Mouse (Mus musculus) heart, postnatal 0 days (tissue): ENCODE data around the gene Fmo1. TPM values are rescaled to one million over a fixed set of nuclear protein-coding genes. Genes with fewer than 3 reads are reported as not detected.

Experiments
- ATAC-seq: fragments of 200-750 bp; cut with Nextera tagmentation; 2 replicates; pipeline ENCODE4 v1.8.0; 2017; ENCODE audit warnings: low read depth, moderate number of reproducible peaks, moderate library complexity; ENCODE audit not compliant: insufficient read depth
- DNase-seq: peaks from one replicate; pipeline ENCODE4 v3.0.0-alpha.2; 2016; ENCODE audit warnings: low spot score
- H3K27ac ChIP-seq: fragments of 300-500 bp; sonication (generic); 2 replicates; pipeline ENCODE4 v1.5.1; 2014; ENCODE audit warnings: low read depth, mild to moderate bottlenecking
- H3K27me3 ChIP-seq: fragments of 300-500 bp; sonication (generic); 2 replicates; pipeline ENCODE4 v1.6.1; 2014; ENCODE audit warnings: low read length, mixed read lengths; ENCODE audit not compliant: control insufficient read depth, insufficient read depth
- H3K36me3 ChIP-seq: fragments of 300-500 bp; sonication (generic); replicated peaks from 2 replicates; pipeline ENCODE4 v1.6.1; 2014; ENCODE audit warnings: low read length, mixed read lengths; ENCODE audit not compliant: control insufficient read depth, insufficient read depth
- H3K4me1 ChIP-seq: fragments of 300-500 bp; sonication (generic); 2 replicates; pipeline ENCODE4 v1.6.1; 2014; ENCODE audit warnings: antibody characterized with exemption; ENCODE audit not compliant: control insufficient read depth, insufficient read depth
- H3K4me2 ChIP-seq: fragments of 300-500 bp; sonication (generic); 2 replicates; pipeline ENCODE4 v1.6.1; 2014; ENCODE audit warnings: low read depth, mild to moderate bottlenecking, low read length, moderate library complexity
- H3K4me3 ChIP-seq: fragments of 300-500 bp; sonication (generic); 2 replicates; pipeline ENCODE4 v1.5.1; 2014; ENCODE audit warnings: low read depth, low read length
- H3K9ac ChIP-seq: fragments of 300-500 bp; sonication (generic); replicated peaks from 2 replicates; pipeline ENCODE4 v1.6.1; 2014; ENCODE audit warnings: low read depth, low read length, mixed read lengths
- H3K9me3 ChIP-seq: fragments of 300-500 bp; sonication (generic); replicated peaks from 2 replicates; pipeline ENCODE4 v1.6.1; 2016; ENCODE audit warnings: low read length; ENCODE audit not compliant: control insufficient read depth
- CTCF ChIP-seq: IDR thresholded peaks from 2 replicates; pipeline ENCODE4 v1.5.1; 2016; ENCODE audit warnings: antibody characterized with exemption, control low read depth, low read depth
- EP300 ChIP-seq: IDR thresholded peaks from 2 replicates; pipeline ENCODE4 v1.6.1; 2016; ENCODE audit warnings: antibody characterized with exemption, low read depth
- WGBS: fragments of 180-500 bp; shearing (Covaris S2); extraction: QIAGEN DNeasy Blood & Tissue Kit; methylation state at CpG from one replicate; pipeline ENCODE4 v1.1.7; 2014; 5-methylcytosine and 5-hydroxymethylcytosine counted together
- polyA plus RNA-seq: library from polyadenylated mRNA; unstranded; fragments of >200 nt; fragmentation: Nextera tagmentation; extraction: Ambion mirVana; gene quantifications from 2 replicates; pipeline ENCODE4 v1.2.1, GENCODE M21; 2015
- total RNA-seq: library from RNA; depleted of rRNA; stranded (reverse); fragments of >200 nt; gene quantifications from 2 replicates; pipeline ENCODE4 v1.2.3, GENCODE M21; 2014; ENCODE audit warnings: low replicate concordance; rRNA removed

The Fmo1 gene
- 18.6 and 37.3 TPM in 2 replicates for total RNA-seq
- polyA plus RNA-seq = 12.8 and 17.0 TPM in 2 replicates

DNA sequence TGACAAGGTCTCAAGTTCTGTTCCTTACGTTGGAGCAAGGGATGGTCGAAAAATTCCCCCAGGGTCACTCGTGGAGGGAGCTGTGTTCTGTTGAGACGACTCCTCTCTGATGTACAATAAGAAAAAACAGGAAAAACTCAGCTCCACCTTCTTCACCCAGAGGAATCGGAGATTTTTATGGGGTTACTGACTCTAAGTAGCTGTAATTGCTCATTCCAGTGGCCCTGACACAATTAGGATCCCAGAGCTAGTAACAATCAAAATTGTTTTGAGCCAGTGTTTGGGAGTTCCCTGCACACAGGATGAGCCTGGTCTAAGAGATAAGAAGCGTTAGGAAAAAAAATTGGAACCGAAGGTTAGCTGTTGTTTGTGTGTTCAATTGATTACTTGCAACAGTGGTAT, at the start of gene Fmo1:
TSS of gene Fmo1 (minus strand) at position 331 of the 402 bp plus-strand sequence.
- Histone ChIP-seq H3K4me1 (no peaks in the 10 kb centered on the region), H3K9me3 (no peaks in the 10 kb centered on the region), H3K9ac (no peak within 1 kb of the TSS), H3K27ac (peak within 1 kb of the TSS; percentile 71), H3K4me3 (peak within 1 kb of the TSS; percentile 21), H3K4me2 (peak within 1 kb of the TSS; percentile 30), H3K36me3 (no peaks in the 10 kb centered on the region), H3K27me3 (no peaks in the 10 kb centered on the region)
- ATAC-seq (peak; percentile 33; the same call in 1 of the 2 replicates), DNase-seq (peak; percentile 21)
- 55% methylated on average over 7 of the region's 7 CpGs for WGBS
- TF ChIP-seq EP300 (peak; percentile 80), CTCF (no peak)

DNA sequence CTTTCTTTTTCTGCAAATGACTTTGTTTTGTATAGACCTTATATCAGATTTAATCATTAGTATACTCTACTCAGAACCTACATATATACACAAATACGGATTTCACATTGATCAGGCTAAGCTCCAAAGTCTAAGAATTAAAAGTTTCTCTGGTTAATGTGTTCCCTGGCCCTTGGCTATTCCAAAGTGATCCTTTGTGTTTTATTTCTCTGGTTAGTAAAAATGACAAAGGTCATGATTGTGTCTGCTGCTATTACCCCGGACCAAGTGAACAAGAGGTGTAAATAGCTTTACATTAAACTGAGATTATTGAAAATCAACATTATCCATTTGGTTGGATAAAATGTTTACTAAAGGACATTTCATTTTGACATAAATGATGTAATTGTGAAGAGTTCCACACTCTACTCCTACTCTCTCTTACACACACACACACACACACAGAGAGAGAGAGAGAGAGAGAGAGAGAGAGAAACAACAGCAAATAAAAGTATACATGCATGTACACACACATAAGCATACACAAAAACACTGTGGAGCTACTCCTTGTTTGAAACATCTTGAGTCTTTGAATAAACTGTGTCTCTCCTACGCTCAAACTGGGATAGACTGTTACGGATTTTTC, 48.6 kb upstream of the Fmo1 start:
- H3K4me2 ChIP-seq = no peak overlapping the region
- H3K27ac ChIP-seq = no peak overlapping the region
- TF ChIP-seq CTCF (no peak), EP300 (no peak)
- H3K36me3 ChIP-seq = no peaks in the 10 kb centered on the region
- 80% methylated on average over 4 of the region's 4 CpGs for WGBS
- DNase-seq (no peak), ATAC-seq (no peak)
- no peaks in the 10 kb centered on the region for H3K9me3 ChIP-seq
- no peak overlapping the region for H3K4me3 ChIP-seq
- no peaks in the 10 kb centered on the region for H3K27me3 ChIP-seq
- H3K9ac ChIP-seq = no peak overlapping the region
- H3K4me1 ChIP-seq = no peaks in the 10 kb centered on the region

DNA sequence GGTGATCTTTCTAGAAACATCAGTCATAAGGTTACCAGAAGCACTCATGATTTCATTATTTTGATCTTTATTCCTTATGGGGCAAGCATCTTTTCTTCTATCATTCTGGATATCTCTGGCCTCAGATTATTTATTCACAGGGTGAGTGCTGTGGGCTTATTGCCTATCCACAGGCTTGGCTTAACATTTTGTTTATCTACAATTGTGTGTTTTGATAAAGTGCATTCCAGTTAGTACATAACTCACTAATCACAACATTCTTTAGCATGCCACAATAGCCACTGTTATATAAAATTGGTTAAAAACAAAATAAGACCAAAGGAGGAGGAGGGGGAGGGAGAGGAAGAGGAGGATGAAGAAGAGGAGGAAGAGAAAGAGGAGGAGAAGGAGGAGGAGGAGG, 45.7 kb upstream of the Fmo1 start:
- TF ChIP-seq CTCF = no peak
- no peak for TF ChIP-seq EP300
- Histone ChIP-seq H3K36me3 (no peaks in the 10 kb centered on the region), H3K4me1 (no peaks in the 10 kb centered on the region), H3K9me3 (no peaks in the 10 kb centered on the region), H3K27ac (no peak overlapping the region), H3K9ac (no peak overlapping the region), H3K4me3 (no peak overlapping the region), H3K27me3 (no peaks in the 10 kb centered on the region), H3K4me2 (no peak overlapping the region)
- ATAC-seq (no peak), DNase-seq (no peak)

DNA sequence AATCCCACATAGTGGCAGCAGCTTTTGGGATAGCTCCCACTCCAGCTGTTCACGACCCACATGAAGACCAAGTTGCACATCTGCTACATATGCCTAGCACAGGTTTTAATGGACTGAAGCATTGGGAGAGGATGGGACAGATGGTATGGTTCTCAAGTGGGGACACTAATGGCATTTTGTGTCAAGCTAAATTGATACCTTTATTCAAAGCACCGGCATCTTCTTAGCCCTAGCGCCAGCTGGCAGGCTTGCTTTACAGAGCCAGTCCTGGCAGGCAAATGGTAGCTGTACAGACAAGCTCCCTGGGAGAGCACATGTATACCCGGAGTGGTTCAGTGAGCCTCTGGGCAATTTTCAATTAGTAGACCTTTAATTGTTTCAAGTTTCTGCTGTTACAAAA, 35.5 kb upstream of the Fmo1 start:
- Histone ChIP-seq H3K4me2 (no peak overlapping the region), H3K27me3 (no peaks in the 10 kb centered on the region), H3K36me3 (no peaks in the 10 kb centered on the region), H3K9ac (no peak overlapping the region), H3K27ac (no peak overlapping the region), H3K9me3 (no peaks in the 10 kb centered on the region), H3K4me3 (no peak overlapping the region), H3K4me1 (no peaks in the 10 kb centered on the region)
- TF ChIP-seq EP300 (no peak), CTCF (no peak)
- DNase-seq (no peak), ATAC-seq (no peak)
- 76% methylated on average over 4 of the region's 4 CpGs for WGBS

GRCm38 (mm10) chr1:162897838-162898811, 31.7 kb upstream of the Fmo1 start, which contains the start of gene Fmo2:
Gene Fmo2, minus strand, starts transcription at chr1:162898726.
- no peak within 1 kb of the TSS for H3K27ac ChIP-seq
- H3K9me3 ChIP-seq = no peaks in the 10 kb centered on the region
- H3K36me3 ChIP-seq = no peaks in the 10 kb centered on the region
- ATAC-seq (no peak), DNase-seq (no peak)
- no peak for TF ChIP-seq CTCF
- no peak for TF ChIP-seq EP300
- H3K4me1 ChIP-seq = no peaks in the 10 kb centered on the region
- 58% methylated on average over 14 of the region's 14 CpGs for WGBS
- H3K9ac ChIP-seq = no peak within 1 kb of the TSS
- H3K4me3 ChIP-seq = no peak within 1 kb of the TSS
- no peaks in the 10 kb centered on the region for H3K27me3 ChIP-seq
- H3K4me2 ChIP-seq = no peak within 1 kb of the TSS
